Mouse (Mus musculus): ENCODE results near the gene AU018091. TPM values are rescaled to one million over a fixed set of nuclear protein-coding genes. Genes with fewer than 3 reads are reported as not detected.
"Not testable (repeated sequence)": the region's sequence is repeated elsewhere in the genome, so short reads cannot be mapped to it uniquely, and the experiment has no call there.

AU018091 gene
- polyA plus RNA-seq, 1 experiment from 2014 or later, result 0.04 TPM

GRCm38 (mm10) chr7:3106516-3107077 is 62.4 kb downstream of the AU018091 start:
- in situ Hi-C loops (cut with MboI; ENCODE audit: low pct_unique_long_range_greater_than_20kb); CTCF ChIA-PET; DNase-seq (ENCODE audit: low read depth, low spot score); POLR2A ChIA-PET; ATAC-seq; H3K27me3 ChIP-seq: not testable (repeated sequence)
- peak; percentile 49 for TF ChIP-seq CTCF (IDR thresholded peaks at IDR 0.05)

Other genes with a start within 250 kb of the AU018091 start
- gene Nlrp12, start 80.5 kb upstream of the AU018091 start, polyA plus RNA-seq (2021), result not detected
- 76.4 TPM for gene Myadm, start 119.9 kb upstream of the AU018091 start, polyA plus RNA-seq (2021)
- 4.7 TPM for gene Prkcg, start 120.0 kb upstream of the AU018091 start, polyA plus RNA-seq (2021)
- 5.2 TPM for gene Cacng7, start 163.8 kb upstream of the AU018091 start, polyA plus RNA-seq (2021)
- 1.7 TPM for gene Cacng8, start 221.5 kb upstream of the AU018091 start, polyA plus RNA-seq (2021)

Data from Patski (cell line).